Mouse (Mus musculus) WW6 (cell line): ENCODE data around the gene Tmem132d.

Source experiments
- DNase-seq: peaks from one replicate; pipeline ENCODE4 v3.0.0-alpha.2; 2013; ENCODE audit warnings: low read depth, low spot score

Tmem132d gene

DNA sequence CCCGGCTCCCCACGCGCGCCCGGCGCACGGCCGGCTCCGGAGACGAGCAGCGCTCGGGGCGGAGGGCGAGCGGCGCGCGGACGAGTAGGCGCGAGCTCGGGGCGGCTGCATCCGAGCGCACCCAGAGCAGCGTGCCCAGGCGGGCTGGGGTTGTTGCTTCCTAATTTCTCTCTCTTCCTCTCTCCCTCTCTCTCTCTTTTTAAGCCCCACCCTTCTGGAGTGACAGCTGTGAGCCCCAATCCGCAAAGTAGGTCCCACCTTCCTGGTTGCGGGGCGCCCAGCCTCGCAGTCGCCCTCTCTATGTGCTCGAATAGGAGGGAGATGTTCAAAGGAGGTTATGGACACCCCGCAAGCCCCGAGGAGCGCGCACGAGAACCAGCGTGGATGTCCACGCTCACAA is at the start of gene Tmem132d:
TSS of gene Tmem132d (minus strand) at position 162 of the 400 bp plus-strand sequence.
- no peak for DNase-seq

DNA sequence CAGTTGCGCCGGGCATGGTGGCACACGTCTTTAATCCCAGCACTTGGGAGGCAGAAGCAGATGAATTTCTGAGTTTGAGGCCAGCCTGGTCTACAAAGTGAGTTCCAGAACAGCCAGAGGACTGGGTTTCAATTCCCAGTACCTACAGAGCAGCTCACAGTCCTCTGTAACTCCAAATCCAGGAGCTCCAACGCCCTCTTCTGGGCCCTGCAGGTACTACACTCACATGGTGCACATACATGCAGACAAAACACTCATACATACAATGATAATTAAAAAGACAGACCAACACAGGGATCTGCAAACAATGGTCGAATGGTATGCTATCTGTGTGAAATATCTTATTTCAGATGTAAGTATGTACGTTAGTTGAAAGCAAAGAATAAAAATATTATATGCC is 47.9 kb upstream of the Tmem132d start:
- DNase-seq, result no peak

DNA sequence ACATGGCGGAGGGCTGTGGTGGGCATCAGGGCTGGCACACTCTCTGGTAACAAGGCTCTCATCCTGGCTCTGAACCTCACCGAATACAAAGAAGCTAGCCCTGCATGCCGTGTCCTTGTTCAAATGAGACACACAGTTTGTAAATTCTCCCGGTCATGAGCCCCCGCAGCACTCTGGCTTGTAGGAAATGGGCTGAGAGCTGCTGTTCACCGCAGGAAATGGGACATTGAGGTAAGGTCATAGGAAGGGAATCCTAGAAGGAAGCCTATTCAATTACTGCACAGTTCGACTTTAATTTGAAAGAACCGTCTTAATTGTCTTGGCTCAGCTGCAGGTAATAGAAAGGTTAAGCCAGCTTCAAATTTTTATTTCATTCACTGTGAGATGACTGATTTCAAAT is 42.5 kb upstream of the Tmem132d start:
- no peak for DNase-seq

DNA sequence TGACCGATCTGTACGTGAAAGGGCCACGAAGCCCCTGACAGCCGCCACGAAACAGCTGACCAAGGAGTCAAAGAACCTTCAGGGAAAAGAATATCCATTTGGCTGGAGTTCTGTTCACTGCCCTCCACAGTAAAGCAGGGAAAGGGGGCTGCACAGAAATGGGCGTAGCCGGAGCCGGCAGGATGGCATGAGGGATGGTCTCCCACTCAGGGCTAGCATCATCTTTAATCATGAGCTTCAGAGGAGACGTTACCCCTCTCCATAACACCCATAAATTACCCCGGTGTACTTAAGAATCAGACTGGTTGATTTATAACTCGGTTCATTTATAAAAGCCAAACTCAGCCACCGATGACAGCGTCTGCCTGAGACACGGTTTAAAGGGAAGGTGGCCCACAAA is 36.9 kb upstream of the Tmem132d start:
- DNase-seq, result no peak

- no peak for DNase-seq
Measured at GRCm38 (mm10) chr5:128464514-128464913, 31.6 kb upstream of the Tmem132d start.

DNA sequence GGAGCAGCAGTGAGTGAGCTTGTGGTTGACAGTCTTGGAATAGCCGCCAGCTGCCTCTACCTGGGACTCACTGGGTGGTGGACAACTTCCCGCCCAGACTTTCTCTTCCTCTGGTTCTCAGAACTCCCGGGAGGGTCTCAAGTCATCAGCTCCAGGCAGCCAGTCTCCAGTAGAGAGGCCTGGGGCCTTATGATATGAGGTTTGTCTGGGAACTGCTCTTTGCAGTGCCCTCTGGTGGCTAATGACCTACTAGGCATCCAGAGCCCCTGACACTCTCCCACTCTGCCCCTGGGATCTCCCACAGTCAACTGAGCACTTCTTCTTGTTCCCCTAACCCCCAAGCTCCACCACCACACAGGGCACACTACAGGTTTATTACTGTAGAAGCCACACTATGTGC is 27.7 kb upstream of the Tmem132d start:
- no peak for DNase-seq

DNA sequence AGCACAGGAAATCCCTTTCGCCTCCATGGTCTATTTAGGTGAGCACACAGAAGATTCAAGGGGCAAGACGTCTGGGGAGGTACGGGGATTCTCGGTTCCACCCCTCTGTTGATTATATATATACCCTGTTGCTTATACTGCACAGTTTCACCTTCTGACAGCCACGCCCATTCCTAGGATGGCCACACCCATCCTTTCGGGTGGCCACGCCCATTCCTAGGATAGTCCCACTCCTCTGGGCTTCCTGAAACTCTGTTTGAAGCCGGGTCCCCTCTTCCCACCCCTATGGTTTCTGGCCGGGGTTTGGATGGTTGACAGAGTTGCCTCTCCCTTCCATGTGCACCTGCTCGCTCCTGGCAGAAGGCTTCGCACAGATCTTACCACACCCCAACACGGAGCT is 22.9 kb upstream of the Tmem132d start:
- DNase-seq, result no peak

DNA sequence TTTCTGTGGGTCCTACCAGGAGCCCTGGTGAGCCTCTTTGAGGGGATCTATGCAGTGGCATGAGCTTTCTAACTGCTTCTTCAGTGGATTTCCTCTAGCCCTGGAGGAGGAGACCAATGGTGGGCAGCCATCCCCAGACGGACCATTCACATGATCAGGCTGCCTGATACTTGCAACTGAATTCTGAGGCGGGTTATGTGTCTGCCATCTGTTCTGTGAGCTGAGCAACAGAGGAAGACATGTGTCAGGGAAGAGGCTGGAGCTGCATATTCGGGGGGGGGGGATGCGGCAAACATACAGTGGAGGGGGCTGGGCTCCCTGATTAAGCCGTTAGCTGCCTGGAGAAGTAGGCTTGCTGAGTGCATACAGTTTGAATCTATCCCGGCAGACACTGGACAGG is 19.3 kb upstream of the Tmem132d start:
- no peak for DNase-seq

DNA sequence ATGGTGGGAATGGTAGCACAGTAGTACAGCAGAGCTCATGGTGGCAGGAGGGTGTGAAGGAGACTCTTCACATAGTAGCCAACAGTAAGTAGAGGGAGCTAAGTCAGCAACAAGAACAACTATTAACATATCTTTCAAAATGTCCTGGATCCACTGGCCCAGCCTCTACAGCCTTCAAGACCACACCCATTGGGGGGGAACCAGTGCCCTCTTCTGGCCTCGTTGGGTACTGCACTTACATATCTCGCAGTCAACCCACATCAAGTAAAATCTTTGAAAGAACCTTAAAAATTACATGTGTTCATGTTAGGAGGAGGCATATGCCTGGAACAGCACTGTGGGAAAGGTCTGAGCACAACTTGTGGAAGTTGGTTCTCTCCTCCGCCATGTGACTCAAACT is 17.9 kb upstream of the Tmem132d start:
- no peak for DNase-seq

GRCm38 (mm10) chr5:128444876-128445275 is 12.0 kb upstream of the Tmem132d start:
- no peak for DNase-seq

DNA sequence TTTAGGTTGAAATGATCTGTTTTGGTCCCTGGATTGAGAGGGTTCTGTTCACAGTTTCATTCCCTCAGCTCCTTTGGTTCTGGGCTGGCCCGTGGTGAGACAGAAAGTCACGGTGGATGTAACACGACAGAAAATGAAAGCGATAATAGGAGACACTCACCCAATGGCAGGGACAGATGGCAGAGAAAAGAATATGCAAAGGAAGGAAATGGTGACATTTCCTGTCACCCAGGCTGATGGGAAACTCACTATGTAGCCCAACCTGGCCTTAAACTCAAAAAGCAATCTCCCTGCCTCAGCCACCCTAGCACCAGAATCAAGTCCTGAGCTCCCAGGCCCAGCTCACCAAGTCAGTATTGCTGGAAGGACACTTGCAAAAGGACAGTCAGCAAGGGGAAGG is 11.0 kb upstream of the Tmem132d start:
- DNase-seq, result no peak

DNA sequence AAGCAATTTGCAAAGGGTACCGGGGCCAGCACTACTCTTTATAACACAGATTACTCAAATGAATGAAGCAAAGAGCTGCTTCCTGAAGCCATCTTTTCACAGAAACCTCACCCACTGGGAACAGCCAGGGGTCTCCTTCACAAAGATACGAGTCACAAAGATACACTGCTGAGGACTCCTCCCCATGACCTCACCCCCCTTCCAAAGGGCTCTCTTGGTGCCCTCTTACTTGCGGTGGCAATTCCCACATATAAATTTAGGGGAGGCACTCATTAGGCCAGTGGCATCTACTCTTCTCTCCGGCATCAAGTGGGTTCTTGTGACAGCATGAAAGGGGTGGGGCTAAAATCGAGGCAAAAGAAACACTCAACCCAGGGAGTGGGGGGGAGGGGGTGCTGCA is 8.2 kb upstream of the Tmem132d start:
- no peak for DNase-seq

DNA sequence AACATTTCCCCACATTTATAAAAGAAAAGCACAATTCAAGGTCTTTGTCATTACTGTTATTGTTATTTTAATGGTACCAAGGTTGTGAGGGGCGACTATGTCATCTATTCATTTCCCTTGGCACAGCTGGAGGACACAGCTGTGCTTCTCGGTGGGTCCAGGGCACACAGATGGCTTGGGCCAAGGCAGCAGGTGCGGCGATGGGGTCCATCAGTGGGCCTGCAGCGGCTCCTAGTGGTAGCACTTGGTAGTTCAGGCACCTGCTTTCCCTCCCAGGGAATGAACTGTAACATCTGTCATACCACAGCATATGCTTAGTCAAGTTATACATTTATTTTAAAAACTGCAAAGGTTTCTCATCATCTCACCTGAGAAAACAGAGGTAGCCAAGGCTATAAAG is 7.0 kb upstream of the Tmem132d start:
- no peak for DNase-seq

DNA sequence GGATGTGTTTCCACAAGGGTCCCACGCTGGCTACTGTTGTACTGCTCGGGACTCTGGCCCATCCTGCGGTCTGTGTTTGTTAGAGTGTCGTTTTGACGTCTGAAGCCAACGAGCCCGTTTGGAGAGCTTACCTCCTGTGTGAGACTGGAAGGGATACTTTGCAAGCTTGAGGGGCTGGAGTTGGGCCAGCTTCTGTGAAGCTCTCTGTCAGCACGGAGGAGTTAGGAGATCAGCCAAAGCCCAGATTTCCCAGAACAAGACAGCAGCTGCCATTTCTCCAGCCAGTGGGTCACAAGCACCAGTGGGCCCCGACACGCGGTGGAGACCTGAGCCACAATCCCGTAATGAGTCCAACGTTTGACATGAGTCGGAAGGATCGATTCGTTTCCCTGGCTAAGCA is 5.2 kb upstream of the Tmem132d start:
- no peak for DNase-seq

GRCm38 (mm10) chr5:128436909-128437308 is 4.0 kb upstream of the Tmem132d start:
- no peak for DNase-seq

DNA sequence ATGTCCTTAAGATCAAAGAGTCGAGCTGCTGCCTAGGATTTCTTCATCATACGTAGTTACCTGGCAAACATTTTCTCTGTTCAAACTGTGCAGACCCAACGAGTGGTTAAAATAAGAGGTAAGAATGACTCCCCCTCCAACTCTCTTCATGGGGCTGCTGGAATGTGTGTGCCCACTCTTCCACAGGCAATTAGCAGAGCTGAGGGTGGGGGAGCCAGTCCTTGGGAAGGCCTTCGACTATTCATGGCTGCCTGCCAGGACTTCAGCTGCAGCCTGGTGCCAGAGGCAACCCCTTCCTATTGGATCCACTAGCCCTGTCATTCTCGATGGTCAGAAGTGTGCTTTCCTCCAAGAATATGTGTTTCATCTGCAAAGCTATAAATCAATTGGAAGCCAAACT is 2.8 kb upstream of the Tmem132d start:
- no peak for DNase-seq

GRCm38 (mm10) chr5:128433786-128434185 is 909 bp upstream of the Tmem132d start:
- DNase-seq, result no peak

GRCm38 (mm10) chr5:128432422-128432821 is 455 bp downstream of the Tmem132d start:
- DNase-seq, result no peak

- DNase-seq, result no peak
Measured at GRCm38 (mm10) chr5:128424636-128425035, 8.2 kb downstream of the Tmem132d start.

DNA sequence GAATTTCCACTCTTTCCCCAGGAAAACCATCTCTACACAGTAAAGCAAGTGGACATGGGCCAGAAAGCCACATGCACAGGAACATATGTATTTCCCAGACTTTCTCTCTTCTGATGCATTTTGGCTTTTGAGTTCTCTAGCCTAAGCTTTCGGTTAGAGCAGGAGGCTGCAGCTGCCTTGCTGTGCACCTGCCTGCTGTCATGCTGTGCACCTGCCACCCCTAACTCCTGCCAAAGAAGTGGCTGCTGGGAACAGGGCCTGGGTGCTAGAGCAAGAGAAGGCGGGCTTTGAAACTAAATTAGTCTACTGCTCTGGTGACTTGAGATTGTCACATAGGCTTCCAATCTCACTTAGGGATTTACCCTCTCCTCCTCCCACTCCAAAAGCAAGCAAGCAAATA is 8.7 kb downstream of the Tmem132d start:
- DNase-seq, result no peak

DNA sequence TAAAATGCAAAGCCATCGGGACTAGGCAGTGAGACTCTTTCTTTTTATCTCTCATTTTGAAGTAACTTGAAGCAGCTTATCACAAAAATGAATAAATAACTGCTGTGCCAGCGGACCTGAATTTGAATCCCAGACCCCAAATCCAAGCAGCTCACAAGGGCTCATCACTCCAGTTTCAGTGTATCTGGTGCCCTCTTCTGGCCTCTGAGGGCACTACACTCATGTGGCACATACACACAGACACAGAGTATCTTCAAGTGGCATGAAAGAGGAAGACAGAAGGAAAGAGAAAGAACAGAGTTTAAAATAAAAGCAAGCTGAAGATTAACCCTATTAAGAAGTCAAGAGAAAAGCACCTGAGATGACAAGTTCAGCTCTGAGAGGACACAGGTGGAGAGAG is 10.8 kb downstream of the Tmem132d start:
- DNase-seq, result no peak

DNA sequence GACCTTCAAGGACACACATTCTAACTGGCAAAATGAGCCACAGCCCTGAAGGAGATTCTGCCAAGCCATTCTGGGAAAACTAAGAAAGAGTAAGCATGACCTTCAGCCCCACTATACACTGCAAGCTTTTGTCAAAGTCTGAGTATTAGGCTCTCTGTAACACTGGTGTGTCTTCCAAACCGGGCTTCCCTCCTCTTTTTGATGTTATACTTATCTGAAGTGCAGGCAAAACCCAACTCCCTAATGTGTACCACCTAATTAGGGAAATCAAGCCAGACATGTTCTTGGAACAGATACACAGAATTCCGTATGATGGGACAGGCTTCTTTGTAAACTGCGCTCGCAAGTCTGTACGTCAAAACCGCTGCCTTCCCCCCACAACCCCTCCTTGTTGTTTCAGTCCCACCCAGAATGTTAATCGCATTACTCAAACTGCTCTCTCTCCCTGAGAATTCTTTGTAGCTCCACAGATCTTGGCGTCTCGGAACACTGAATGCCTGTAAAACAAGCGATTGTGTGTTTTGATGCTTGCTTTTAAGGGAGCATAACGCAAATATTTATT is 14.6 kb downstream of the Tmem132d start:
- no peak for DNase-seq

GRCm38 (mm10) chr5:128414056-128414455 is 18.8 kb downstream of the Tmem132d start:
- no peak for DNase-seq

- DNase-seq, result no peak
Measured at GRCm38 (mm10) chr5:128412306-128412705, 20.6 kb downstream of the Tmem132d start.
